Mouse (Mus musculus) CD4-positive helper T cell, adult 2 months (primary cell): Measurements from ENCODE around the gene AU021092.

ENCODE experiments used
- DNase-seq: peaks from one replicate; pipeline ENCODE4 v3.0.0-alpha.2; 2012; ENCODE audit warnings: low read depth, missing footprints, low spot score

The AU021092 gene

DNA sequence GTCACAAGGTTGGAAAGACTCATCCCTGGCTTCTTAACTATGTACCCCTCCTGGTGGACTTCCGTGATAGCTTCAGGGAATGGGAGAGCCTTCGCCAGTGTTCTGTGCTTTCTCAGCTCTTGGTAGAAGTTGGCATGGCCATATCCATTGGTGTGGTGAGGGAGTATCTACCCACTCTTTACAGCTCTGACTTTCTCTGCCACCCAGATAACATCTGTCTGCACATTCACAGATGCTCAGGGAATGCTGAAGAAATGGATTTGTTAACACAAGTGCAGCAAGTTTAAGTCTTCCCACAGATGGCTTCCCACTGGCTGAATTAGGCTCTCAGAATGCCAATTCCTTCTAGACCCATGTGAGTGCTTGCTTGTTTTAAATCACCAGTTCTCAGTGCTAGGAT, 8.0 kb downstream of the AU021092 start:
- no peak for DNase-seq

DNA sequence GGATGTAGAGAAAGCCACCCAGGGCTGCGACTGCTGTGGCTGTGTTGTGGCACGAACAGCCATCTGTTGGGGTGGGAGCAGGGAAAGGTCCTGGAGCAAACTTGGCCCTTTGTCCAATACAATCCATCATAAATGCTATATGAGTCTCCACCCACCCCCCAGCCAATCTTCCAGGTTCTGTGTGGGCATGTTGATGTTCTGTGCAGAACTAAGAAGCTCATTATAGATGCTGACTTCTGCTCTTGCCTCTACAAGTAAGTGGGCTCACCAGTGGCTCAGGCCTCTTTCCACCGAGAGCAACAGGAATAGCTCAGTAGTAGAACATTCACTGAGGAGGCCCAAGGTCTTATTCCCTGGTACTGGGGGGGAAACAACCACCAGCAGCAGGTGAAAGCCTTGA, 9.9 kb downstream of the AU021092 start:
- DNase-seq, result no peak

- no peak for DNase-seq
Observed at GRCm38 (mm10) chr16:5210365-5210764, 11.7 kb downstream of the AU021092 start.

DNA sequence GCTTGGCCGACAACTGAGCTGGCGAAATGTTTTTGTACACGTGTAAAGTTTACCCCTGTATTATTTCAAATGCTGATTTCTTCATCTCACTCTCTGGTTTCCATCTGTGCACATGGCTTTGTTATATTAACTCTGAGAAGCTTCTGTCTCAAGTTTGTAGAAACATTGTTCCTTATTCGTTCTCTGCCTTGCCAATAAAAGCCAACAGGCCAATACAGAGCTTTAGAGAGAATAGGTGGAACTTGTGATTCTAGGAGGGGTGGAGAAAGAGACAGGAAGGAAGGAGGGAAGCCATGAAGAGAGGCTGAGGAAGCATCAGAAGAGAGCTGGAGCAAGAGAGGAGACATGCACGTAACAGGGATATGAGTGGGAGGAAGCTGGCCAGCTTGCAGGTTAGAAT, 16.0 kb downstream of the AU021092 start:
- no peak for DNase-seq

DNA sequence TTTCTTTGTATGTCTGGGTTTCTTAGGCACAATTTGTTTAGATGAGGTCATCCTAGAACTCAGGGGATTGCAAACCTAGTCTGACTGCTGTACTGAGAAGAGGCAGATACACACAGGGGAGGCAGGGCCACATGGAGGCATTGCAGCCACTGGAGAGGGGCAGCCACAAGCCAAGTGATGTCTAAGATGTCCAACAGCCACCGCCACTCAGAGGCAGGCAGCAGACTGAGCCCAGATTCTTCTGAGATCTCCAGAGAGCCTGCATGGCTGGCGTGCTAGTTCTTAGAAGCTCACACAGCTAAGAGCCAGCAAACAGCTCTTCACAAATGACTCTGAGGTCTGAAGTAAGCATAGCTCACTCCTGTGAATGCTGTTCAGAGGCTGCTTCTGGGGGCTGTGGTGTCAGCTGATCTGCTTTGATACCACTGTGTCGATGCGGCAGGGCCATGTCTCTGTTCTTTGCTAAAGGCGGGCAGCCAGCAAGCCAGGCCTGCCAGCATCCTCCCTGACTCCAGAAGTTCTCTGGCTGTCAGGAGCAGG, 16.6 kb downstream of the AU021092 start:
- no peak for DNase-seq

GRCm38 (mm10) chr16:5203668-5204433, 18.2 kb downstream of the AU021092 start, which contains the start of gene Nagpa:
Gene Nagpa, minus strand, starts transcription at chr16:5204012.
- peak; percentile 91 for DNase-seq

GRCm38 (mm10) chr16:5203200-5203599, 18.9 kb downstream of the AU021092 start:
- DNase-seq, result peak; percentile 52

- DNase-seq, result peak; percentile 50
Observed at GRCm38 (mm10) chr16:5202681-5203080, 19.4 kb downstream of the AU021092 start.

- DNase-seq, result peak; percentile 34
Observed at GRCm38 (mm10) chr16:5195080-5195479, 27.0 kb downstream of the AU021092 start.

- DNase-seq, result no peak
Observed at GRCm38 (mm10) chr16:5186234-5186633, 35.9 kb downstream of the AU021092 start.

- DNase-seq, result no peak
Observed at GRCm38 (mm10) chr16:5185691-5186090, 36.4 kb downstream of the AU021092 start.

GRCm38 (mm10) chr16:5184956-5185355, 37.1 kb downstream of the AU021092 start:
- DNase-seq, result no peak

DNA sequence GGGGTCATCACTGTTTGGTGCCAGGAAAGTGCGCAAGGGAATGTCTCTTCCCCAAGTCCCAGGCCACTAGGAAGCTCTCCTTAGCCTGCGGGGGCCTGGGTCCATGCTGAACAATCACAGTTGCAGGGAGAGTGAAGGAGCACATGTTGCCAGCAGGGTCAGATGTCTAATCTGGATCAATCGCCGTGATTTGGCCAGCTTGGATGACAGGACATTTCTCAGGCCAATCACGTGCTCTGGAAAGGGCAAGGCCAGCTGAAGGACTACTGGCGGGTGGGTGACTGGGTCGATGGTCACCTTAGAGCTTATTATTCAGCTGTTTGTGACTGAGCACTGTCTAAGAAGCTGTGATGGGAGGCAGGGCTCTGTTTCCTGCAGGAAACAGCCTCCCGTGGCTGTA, 38.0 kb downstream of the AU021092 start:
- DNase-seq, result no peak

GRCm38 (mm10) chr16:5183310-5183975, 38.7 kb downstream of the AU021092 start:
- DNase-seq, result no peak

DNA sequence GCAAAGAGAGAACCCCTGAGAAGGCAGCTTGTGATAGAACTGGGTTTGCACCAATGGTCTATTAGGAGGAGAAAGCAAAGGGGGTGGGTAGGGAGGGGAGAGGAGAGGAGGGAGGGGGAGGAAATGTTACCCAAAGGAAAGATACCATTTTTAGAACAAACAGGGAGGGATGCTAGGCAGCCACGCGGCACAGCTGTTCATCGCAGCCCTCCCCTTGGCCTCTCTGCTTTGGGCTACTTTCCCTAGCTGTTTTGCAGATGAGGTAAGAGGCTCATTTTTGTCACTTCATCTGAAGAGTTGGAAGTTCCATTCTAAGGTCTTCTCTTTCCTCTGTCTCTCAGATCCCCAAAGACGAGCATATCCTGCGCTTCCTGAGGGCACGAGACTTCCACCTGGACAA, 49.5 kb downstream of the AU021092 start:
- DNase-seq, result no peak

- DNase-seq, result no peak
Observed at GRCm38 (mm10) chr16:5168829-5169228, 53.3 kb downstream of the AU021092 start.

DNA sequence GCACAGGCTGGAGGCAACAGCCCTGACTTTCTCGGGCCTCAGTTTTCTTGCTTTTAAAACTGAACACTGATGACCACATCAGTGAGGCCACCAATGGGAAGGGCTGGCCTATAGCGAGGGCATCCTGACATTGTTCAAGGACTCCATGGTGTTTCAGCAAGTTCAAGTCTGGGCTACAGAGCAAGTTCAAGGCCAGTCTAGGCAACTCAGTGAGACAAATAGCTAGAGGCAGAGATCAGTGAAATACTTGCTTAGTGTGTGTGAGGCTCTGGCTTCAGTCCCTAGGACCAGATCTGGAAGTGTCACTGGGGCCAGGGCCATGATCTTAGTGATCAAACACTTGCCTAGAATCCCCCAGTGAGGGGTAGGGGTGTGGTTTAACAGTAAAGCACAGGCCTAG, 54.1 kb downstream of the AU021092 start:
- DNase-seq, result no peak

GRCm38 (mm10) chr16:5164327-5164726, 57.8 kb downstream of the AU021092 start:
- no peak for DNase-seq
